Mouse (Mus musculus) left cerebral cortex, adult 8-10 months (tissue): ENCODE measurements around the gene Lrp1. TPM values are rescaled to one million over a fixed set of nuclear protein-coding genes. Genes with fewer than 3 reads are reported as not detected.

Experiments used
- DNase-seq, 2 experiments: peaks; one replicate each; pipeline ENCODE4 v3.0.0; 2022; ENCODE audit warnings: low spot score in 2 of 2
- total RNA-seq, 4 experiments: library from RNA; stranded (reverse); gene quantifications; 2 replicates each; pipeline ENCODE4 v1.2.4; 2022

Lrp1 gene
- total RNA-seq, 4 experiments from 2014 or later = 295 to 337 (median 306) TPM

DNA sequence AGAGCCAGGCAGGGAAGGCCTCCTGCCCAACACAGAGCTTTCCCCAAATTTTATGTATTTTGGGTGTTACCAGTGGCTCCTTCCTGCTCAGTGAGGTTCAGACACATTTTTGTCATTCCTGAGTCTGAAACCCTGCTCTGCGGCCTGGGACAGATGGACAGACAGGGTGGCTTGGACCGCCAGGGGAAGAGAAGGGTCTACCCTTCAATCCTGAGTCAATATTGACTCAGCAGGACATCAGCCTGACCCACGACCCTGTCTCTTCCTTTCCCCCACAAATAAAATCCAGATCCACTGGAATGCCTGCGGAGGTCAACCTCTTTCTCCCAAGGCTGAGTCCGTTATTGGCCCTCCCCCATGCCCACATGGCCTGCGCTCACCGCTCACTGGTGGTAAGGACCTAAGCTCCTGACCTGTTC is 4.7 kb downstream of the Lrp1 start:
- no peak for DNase-seq

DNA sequence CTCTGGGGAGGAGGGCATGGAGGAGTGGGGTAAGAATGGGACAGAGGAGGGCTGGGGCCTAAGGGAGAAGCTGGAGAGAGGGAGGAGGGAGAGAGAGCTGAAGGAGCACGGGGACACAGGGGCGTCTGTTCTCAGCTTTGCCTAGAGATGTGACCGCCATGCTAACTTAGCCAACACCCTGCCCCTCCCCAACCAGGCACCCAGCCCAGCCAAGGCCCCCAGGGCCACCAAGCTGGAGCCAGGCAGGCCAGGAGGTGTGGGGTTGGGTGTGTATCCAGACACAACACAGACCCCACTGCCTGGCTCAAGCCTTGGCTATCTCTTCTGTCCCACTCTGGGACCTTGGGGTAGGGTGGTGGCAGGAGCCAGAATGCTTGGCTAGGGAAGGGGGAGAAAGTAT is 5.4 kb downstream of the Lrp1 start:
- peak in 1 of 2 experiments; percentile 69 for DNase-seq

DNA sequence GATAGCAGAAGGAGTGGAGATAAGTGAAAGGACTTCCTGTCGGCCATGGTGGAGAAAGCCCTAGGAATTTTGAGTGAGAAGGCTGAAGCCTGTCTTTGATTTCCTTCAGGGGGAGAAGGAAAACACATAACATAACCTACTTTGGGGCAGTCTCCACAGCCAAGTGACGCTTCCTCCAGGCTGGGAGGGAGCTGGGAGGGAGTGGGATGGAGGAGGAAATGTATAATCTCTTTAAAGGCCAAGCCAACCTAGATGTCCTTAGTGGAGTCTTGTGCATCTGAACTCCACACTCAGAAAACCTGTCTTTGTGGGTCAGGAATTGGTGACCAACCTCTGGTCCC is 5.9 kb downstream of the Lrp1 start:
- no peak for DNase-seq

DNA sequence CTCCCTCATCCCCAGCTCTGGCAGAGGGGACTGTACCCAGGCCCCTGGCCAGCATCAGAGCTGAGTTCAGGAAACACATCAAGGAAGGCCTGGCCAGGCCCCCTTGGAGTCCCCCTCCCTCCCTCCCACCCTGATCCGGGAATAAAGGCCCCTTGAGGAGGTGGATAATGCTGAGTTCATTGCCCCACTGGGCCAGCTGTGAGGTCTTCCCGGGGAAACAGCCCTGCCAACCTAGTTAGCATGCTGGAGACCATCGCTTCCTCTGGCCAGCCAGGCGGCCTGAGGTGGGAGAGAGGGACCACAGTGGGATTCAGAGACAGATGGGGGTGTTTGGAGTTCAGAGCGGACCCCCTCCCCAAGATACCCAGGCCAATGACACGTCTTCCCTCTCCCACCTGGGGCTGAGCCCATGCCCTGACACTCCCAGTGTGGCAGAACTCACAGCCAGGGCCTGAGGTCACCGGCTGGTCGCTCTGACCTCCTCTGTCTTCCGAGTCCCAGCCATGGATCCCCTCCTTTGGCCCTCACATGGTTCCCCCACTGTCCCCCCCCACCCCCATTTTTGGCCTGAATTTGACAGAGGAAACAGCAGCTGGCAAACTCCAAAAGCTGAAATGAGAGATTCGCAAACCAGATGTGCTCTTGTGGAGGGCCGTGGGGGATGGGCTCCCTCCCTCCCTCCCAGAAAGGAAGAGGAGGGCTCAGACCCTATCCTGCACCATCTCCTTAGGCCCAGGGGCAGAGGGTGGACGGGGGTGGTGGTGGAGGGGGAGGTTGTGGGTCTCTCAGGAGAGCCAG is 6.5 kb downstream of the Lrp1 start:
- DNase-seq = no peak

DNA sequence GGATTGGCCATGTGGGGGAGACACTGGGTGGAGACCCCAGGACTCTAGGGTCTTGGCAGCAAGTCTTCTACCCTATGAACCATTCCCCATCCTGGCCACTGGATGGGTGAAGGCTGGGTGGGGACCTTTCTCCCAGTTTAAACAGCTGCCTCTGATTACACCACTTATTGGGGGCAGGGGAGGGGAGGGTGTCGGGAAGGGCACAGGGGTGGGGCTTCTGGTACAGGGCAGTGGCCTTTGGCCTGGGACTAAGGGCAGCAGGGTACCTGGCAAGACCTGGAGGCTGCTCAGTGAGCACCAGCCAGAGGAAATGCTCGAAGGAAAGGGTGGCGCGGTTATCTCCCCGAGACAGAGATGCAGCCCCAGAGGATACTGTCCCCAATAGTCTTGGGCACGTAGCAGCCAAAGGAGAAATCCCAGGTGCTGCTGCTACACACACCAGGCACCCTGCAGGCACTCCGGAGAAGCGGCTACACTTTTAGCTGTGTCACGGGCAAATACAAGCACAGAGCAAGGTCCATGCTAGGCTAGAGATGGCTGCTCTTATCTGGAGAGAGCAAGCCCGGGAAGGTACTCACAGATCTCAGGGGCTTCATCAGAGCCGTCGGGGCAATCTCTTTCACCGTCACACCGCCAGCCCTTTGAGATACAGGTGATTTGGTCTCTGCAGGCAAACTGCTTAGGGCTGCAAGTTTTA is 8.7 kb downstream of the Lrp1 start:
- no peak for DNase-seq

DNA sequence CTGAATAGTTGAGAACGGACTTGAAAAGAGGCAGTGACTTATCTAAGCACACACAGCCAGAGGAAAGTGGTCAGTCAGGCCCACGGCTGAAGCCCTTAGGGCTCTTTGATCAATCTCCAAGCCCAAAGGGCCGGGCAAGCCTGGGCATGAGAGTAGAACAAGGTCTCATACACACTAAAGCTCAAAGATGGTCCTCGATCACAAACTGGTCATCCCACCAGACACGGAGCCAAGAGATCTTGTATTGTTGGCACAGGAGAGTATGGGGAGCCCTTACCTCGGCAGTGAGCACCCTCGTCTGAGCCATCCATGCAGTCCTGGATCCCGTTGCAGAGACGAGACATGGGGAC is 10.9 kb downstream of the Lrp1 start:
- DNase-seq = no peak

DNA sequence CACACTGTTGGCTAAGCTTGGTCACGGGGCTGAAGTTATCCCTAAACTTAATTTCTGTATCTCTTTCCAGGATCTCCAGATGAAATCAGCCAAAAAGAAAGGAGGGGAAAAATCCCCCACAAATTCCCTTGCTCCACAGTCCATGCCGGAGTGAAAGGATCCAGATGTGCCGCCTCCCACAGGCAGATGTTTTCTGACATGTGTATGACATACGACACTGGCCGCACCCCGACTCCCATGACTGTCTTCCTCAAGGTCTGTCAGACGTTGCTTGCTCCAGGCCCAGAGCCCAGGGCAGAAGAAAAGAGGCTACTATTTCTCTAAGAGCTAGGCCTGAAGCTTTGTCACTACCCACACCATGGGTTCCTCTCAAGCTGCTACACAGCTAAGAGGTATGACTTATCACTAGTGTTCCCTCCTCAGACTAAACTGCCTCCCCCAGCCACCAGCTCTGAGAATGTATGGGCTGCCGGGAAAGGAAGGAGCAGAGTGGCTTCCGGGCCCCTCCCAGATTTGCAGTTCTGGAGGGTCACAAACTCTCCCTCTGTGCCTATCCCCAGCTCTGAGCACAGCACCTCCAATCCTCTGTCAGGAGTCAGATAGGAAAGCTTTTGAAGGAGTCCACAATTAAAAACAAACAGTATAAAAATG is 11.4 kb downstream of the Lrp1 start:
- DNase-seq = no peak

DNA sequence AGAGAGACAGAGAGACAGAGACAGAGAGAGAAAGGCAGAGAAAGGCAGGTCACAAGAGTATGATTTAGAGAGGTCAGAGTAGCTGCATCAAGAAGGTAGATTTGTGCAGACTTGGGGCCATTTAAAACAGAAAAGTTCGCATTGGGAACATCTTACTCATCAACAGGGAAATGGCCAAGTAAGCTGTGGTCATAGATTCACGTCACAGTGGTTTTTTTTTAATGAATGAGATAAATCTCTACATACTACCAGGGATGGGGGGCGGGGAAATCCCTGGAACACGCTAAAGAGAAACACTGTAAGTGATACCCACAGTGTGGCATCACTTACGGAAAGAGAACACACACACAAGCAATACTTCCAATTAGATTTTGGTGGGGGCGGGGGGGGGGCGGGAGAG is 13.9 kb downstream of the Lrp1 start:
- no peak for DNase-seq

DNA sequence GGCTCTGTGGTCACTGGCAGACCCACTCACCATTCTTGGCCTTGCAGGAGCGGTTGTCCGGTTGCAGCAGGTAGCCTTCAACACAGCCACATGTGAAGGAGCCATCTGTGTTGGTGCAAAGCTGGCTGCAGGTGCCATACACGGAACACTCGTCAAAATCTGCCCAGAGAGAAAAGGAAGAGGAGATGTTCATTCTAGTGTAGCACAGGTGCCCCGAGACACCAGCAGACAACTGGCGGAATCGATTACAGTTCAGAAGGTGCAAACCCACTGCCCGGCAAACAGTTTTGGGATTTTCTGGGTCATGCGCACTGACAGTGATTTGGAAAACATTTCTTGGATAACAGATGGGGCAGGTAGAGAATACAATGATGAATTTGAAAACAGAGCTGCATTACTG is 15.2 kb downstream of the Lrp1 start:
- DNase-seq = no peak

DNA sequence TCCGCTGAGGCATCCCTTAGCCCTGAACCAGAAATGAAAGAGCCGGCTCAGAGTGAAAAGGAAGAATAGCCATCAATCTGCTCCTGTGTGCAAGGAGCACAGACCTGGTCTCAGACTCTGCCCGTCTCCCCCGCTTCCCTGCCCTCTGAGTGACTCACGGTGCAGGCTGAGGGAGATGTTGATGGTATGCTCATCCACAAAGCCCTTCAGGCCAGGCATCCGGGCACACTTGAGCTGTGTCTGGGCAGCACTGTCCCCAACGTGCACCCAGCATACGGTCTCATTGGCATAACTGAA is 15.7 kb downstream of the Lrp1 start:
- no peak for DNase-seq

DNA sequence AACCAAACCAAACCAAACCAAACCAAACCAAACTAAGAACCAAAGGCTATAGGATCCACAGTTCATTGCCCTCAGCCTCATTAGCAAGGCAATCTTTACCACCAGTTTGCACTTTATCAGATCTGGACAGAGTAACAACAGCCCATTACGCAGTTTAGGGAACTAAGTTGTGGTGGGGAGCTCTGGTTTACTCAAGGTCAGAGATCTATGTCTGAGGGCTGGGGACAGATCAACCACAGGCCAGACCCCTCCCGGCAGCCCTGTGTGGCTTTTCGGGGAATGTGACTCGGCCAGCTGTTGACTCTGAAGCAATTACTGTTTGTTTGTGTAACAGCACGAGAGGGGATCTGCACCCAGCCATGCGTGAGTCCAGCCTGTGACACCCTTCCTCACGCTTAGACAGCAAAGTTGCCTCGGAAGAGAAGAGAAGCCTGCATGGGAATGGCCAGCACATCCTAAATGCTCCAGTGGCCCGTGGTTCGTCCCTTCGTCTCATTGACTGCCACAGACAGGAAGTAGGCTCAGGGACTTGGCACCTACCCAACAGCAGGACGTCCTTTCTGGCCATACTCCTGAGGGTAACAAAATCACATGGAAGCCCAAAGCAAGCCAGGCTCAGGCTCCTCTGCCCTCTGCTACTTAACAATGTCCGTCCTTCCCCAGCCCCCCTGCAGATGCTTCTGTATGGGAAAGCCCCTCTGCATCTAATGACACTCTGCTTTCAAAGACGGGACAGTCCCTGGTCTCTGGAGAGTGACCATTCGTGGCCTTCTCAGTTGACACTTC is 16.3 kb downstream of the Lrp1 start:
- DNase-seq = no peak

DNA sequence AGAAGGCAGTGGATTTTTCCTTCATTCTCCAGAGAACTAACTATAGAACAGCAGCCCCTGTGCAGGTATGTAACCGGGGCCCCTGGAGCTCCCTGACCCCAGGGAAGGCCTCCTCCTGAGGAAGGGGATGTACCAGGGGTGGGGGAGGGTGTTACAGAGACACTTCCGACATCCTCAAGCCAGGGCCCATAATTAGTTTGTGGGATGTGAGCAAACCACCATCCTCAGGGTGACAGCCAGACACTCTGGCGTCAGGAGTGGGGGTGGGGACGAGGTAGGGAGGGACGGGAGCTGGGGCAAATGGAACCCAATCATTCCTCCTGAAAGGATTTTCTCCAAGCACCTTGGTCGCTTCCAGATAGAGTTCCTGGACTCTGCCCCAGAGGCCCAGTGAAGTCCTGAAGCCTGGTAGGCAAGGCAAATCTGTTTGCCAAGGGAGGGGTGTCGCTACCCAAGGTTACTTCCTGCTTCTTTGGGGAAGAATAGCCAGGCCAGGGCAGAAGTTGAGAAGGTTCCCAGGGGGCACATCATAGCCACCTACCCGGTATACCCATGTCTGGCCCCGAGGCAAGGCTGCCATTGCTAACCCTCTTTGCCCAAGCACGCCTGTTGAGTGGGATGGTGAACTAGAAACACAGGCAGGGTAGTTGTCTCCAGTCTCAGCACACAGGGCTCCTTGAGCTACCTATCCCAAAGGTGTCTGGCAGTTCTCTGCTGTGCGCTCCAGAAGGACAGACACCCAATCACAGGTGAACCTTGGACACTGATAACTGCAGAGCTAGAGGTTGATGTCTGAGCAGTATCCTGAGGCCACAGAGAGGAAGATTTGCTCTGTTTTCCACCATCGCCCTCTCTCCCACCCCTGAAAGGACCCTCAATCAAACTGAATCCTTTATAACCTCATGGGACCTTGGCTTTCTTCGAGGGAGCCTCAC is 17.2 kb downstream of the Lrp1 start:
- no peak for DNase-seq

DNA sequence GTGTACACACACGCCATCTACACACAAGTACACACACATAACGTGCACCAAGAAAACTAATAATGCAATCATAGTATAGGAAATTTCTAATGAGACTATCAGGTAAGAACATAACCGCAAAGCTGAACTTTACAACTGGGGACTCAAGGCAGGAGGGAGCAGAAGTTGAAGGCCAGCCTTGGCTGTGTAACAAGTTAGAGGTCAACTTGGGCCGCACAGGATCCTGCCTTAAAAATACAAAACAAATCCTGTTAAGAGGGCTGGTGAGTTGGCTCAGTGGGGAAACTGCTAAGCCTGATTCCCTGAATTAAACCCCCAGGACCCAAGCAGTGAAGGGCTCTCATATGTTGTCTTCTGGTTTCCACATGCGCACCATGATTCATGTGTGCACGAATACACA is 18.8 kb downstream of the Lrp1 start:
- no peak for DNase-seq

DNA sequence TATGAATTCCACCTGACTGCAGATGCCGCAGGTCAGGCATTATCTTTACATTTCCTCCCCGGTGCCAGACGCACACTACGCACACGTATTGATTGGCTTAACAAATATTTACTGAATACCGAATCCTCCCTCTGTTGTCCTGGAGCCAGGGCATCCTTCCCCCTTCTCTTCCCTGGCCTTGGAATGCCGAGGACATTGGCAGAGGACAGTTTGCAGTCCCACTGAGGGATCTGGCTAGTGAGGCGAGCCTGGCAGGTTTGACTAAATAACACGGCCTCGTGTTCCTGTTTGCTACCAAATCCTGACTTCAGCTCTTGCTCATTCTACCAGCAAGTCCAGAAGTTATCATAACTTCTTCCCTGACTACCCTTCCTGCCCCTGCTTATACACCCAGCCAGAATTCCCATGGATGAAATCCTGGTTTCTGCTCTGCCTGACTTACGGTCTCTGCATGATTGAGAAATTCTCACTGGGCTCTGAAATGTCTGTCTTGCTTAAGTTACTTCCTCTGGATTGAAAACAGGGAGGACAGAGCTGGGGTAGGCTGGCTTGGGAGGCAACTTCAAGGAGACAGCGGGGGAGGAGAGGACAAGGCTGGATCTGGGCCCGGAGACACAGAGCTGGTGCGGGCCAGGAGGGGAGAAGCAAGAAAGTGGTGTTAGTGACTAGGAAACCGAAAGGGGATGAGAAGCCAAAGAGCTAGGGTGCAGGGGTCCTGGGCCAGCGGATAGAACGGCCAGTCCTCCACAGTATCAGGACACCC is 21.0 kb downstream of the Lrp1 start:
- DNase-seq = no peak

DNA sequence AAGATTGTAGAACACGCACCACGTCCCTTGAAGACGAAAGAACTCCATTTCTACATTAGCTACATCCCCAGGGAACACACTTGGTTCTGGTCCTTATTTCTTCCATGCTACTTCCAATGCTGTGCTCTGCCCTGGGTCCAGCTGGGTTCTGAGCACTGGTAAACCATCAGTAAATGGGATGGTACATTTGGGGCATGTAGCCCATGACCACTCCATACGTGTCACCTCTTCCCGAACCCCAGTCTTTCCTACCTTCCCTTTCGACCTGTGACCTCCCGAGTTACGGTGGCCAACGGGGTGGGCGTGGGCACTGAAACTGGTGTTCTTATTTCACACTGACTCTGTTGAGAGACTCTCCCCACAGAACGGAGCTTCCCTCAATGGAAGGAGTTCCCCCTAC is 21.7 kb downstream of the Lrp1 start:
- no peak for DNase-seq

DNA sequence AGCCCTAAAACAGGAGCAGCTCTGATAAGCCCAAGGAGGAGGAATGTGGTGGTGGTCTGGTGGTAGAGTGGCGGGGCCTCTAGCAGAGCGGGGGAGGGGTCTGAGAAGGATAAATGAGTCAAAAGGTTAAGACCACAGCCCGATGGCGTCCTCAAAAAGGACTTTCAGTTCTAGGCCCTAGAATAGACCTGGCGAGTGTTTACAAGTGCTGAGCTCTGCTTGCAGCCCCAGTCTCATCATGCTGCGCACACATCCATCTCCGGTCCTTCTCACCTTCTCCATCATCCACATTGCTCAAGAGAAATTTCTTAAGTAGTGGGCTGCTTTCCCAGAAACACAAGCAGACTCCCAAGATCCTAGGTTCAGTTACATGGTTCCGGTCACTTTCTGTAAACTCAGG is 22.3 kb downstream of the Lrp1 start:
- no peak for DNase-seq

DNA sequence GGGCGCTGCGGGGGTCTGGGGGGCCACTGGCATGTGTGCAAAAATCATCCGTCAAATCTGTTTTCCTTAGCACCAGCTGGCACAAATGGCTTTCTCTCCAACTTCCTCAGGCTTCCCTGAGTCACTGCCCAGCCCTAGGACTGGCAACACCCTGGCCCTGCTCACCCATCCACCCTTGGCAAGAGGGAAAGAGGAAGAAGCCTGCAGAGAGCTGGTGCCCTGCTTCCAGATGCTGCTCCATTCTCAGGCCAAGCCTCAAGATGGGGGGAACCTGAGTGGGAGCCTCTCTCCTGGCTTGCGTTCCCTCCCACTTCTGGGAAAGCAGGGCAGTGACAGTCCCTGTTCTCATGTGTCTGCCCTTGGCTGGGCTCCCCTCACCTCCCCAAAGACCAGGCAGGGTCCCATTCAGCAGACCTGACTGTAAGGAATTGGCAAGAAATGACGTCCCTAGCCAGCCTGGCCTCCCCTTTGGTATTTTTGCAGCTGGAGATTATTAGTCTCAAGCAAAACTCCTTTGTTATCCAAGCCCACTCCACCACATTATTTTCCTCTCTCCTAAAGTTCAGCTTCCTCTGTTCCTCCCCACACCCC is 23.5 kb downstream of the Lrp1 start:
- no peak for DNase-seq

DNA sequence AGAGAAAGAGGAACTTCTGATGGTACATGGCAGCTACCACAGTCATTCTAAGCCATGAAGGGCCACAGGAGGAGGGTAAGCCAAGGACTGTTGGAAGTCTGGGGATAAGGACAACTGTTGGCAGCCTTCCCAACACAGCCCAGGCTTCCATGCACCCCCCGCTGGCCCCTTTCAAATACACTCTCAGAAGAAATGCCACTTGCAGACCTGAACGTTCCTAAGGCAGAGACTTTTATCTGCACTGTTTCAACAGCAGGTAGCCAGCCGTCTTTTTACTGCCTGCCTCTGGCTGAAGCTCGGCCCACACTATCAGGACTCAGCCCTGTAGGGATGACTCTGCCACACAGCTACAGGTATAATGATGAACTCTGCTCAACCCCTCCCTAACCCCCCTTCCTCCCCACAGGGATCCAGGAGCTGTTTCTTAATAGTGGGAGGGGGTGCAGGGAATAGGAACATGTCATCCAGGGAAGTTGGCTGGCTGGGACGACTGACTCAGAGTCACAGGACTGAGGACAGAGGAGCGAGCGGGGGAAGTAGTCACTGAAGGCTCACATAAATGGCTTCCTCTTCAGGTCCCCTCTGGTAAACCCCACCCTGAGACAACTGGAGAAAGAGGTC is 24.5 kb downstream of the Lrp1 start:
- DNase-seq = peak in 1 of 2 experiments; percentile 31

DNA sequence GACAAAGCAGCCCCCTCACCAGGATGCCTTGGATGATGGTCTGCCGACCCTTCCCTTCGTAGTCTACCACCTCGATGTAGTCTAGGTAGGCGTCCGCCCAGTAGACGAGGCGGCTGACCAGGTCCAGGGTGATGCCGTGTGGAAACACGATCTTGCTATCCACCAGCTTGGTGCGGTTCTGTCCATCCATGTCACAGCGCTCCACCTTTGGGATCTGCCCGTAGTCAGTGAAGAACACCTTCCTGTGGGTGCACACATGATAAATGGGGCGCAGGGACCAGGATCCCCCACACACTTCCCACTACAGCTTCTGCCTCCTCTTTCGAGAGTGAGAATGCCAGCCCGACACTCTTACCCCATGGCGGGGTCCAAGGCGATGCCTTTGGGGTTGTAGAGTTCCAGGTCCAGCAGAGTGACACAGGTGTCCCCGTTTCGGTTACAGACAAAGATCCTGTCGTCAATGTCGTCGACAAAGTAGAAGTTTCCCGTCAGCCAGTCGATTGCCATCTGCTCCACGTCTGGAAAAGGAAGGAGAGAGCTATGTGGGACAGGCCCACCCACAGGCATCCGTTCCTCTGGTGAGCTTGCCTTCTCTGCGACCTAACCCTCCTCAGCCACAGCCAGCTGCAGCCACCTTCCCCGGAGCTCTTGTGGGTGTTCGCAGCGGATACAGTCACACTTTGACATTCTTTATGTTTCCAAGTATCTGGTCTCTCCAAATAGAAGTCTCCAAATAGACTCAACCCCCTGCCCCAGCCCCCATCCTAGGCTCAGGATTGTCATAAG is 25.8 kb downstream of the Lrp1 start:
- DNase-seq = peak in 1 of 2 experiments; percentile 69
